Mouse (Mus musculus) forebrain, embryonic 16.5 days (tissue): ENCODE measurements around the gene Foxf2. TPM values are rescaled to one million over a fixed set of nuclear protein-coding genes. Genes with fewer than 3 reads are reported as not detected.

Source experiments
- ATAC-seq: fragments of 200-750 bp; cut with Nextera tagmentation; 2 replicates; pipeline ENCODE4 v1.8.0; 2017; ENCODE audit warnings: mild to moderate bottlenecking, moderate library complexity
- H3K27ac ChIP-seq: fragments of 300-500 bp; sonication (generic); 2 replicates; pipeline ENCODE4 v1.5.1; 2014; ENCODE audit warnings: low read length, control low read depth
- H3K27me3 ChIP-seq: fragments of 300-500 bp; sonication (generic); replicated peaks from 2 replicates; pipeline ENCODE4 v1.6.1; 2014; ENCODE audit warnings: low read length; ENCODE audit not compliant: control insufficient read depth, insufficient read depth
- H3K36me3 ChIP-seq: fragments of 300-500 bp; sonication (generic); 2 replicates; pipeline ENCODE4 v1.6.1; 2014; ENCODE audit not compliant: control insufficient read depth, insufficient read depth
- H3K4me1 ChIP-seq: fragments of 300-500 bp; sonication (generic); replicated peaks from 2 replicates; pipeline ENCODE4 v1.6.1; 2014; ENCODE audit warnings: low read length; ENCODE audit not compliant: control insufficient read depth, insufficient read depth
- H3K4me2 ChIP-seq: fragments of 300-500 bp; sonication (generic); 2 replicates; pipeline ENCODE4 v1.6.1; 2014; ENCODE audit warnings: mild to moderate bottlenecking, low read length, control low read depth
- H3K4me3 ChIP-seq: fragments of 300-500 bp; sonication (generic); replicated peaks from 2 replicates; pipeline ENCODE4 v1.5.1; 2014; ENCODE audit warnings: mild to moderate bottlenecking, low read length, control low read depth
- H3K9ac ChIP-seq: fragments of 300-500 bp; sonication (generic); replicated peaks from 2 replicates; pipeline ENCODE4 v1.6.1; 2014; ENCODE audit warnings: low read depth, low read length, control low read depth
- H3K9me3 ChIP-seq: fragments of 300-500 bp; sonication (generic); 2 replicates; pipeline ENCODE4 v1.6.1; 2016; ENCODE audit warnings: low read length; ENCODE audit not compliant: control insufficient read depth
- WGBS: fragments of 180-500 bp; shearing (Covaris S2); extraction: QIAGEN DNeasy Blood & Tissue Kit; methylation state at CpG from one replicate; pipeline ENCODE4 v1.1.7; 2014; 5-methylcytosine and 5-hydroxymethylcytosine counted together
- polyA plus RNA-seq: library from polyadenylated mRNA; unstranded; fragments of >200 nt; fragmentation: Nextera tagmentation; extraction: Ambion mirVana; gene quantifications from 2 replicates; pipeline ENCODE4 v1.2.1, GENCODE M21; 2015

The Foxf2 gene
- 4.3 and 5.0 TPM in 2 replicates for polyA plus RNA-seq

DNA sequence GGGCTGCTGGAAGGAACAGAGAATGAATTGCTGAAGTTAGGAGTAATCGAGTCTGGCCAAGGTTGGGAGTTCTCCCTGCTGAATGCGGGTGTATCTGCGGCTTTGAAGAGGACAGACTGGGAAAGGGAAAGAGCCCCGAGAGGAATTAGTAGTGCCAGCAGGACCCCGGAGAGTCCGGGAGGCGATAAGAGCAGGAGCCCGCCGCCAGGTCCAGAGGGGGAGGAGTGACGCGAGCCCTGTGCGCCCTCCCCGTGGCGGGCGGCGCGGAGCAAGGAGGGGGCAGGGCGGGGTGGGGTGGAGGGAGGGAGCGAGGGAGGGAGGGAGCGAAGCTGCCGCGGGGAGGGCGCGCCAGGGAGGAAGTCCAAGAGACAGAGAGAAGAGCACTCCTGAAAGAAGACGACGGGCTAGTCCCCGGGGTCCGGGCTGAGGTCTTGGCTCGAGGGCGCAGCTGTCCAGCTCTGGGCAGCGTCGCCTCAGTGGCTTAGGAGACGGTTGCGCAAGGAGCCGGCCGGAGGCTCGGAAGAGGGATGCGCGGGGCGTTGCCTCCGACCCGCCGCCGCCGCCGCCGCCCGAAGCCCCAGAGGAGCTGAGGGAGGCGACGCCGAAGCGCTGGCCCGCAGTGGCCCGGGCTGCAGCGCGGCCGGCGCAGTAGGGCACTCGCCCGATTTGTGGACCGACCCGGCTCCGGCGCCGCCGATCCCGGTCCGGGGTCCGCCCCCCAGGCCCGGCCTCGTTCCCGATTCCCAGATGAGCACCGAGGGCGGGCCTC, at the start of gene Foxf2:
Gene Foxf2 (plus strand): TSS at position 484 of the 769 bp plus-strand sequence.
- peak; percentile 41 for ATAC-seq
- WGBS, result under 1% methylated on average over 58 of the region's 74 CpGs
- peak within 1 kb of the TSS; percentile 50 for H3K9ac ChIP-seq
- peaks cover 90% of the 10 kb centered on the region for H3K27me3 ChIP-seq
- peaks cover 28% of the 10 kb centered on the region for H3K4me1 ChIP-seq
- H3K4me3 ChIP-seq, result peak within 1 kb of the TSS; percentile 49
- H3K4me2 ChIP-seq, result peak within 1 kb of the TSS; percentile 79
- H3K36me3 ChIP-seq, result no peaks in the 10 kb centered on the region
- H3K27ac ChIP-seq, result 0 out of 2 replicates have a peak within 1 kb of the TSS, but pooled peaks have one; percentile 11
- H3K9me3 ChIP-seq, result no peaks in the 10 kb centered on the region

DNA sequence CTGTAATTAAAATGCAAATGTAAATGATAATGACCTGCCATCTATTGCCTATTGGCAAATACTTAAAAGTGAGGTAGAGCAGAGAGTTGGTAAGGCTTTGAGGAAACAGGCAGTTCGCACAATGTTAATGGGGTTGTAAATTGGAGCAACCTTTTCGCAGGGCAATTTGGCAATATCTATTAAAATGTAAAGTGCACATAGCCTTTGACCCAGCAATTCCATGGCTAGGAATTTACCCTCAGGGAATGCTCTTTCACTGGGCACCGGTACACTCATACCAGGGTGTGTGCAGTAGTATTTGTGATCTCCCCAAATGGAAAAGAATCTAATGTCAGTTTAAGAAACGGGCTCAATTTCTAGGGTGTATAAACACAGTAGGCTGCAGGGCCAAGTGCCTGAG, 48.9 kb upstream of the Foxf2 start:
- no peaks in the 10 kb centered on the region; the same call in none of the 2 replicates for H3K4me1 ChIP-seq
- H3K4me2 ChIP-seq, result no peak overlapping the region
- no peak overlapping the region for H3K9ac ChIP-seq
- no peaks in the 10 kb centered on the region for H3K36me3 ChIP-seq
- no peaks in the 10 kb centered on the region; the same call in 1 of the 2 replicates for H3K27me3 ChIP-seq
- 64% methylated on average over 4 of the region's 4 CpGs for WGBS
- no peak overlapping the region for H3K4me3 ChIP-seq
- no peak overlapping the region for H3K27ac ChIP-seq
- H3K9me3 ChIP-seq, result no peaks in the 10 kb centered on the region
- no peak for ATAC-seq

GRCm38 (mm10) chr13:31577576-31577975, 48.0 kb upstream of the Foxf2 start:
- Histone ChIP-seq H3K36me3 (no peaks in the 10 kb centered on the region), H3K4me1 (no peaks in the 10 kb centered on the region; the same call in none of the 2 replicates), H3K4me2 (no peak overlapping the region), H3K9me3 (no peaks in the 10 kb centered on the region), H3K27me3 (no peaks in the 10 kb centered on the region; the same call in 1 of the 2 replicates), H3K4me3 (no peak overlapping the region), H3K27ac (no peak overlapping the region), H3K9ac (no peak overlapping the region)
- 37% methylated on average over 6 of the region's 6 CpGs for WGBS
- ATAC-seq, result no peak

- Histone ChIP-seq H3K4me3 (no peak overlapping the region), H3K27ac (no peak overlapping the region), H3K27me3 (no peaks in the 10 kb centered on the region; the same call in 1 of the 2 replicates), H3K36me3 (no peaks in the 10 kb centered on the region), H3K4me1 (no peaks in the 10 kb centered on the region; the same call in none of the 2 replicates), H3K9ac (no peak overlapping the region), H3K4me2 (no peak overlapping the region), H3K9me3 (no peaks in the 10 kb centered on the region)
- no peak; the same call in 1 of the 2 replicates for ATAC-seq
- WGBS, result 24% methylated on average over 10 of the region's 10 CpGs
These were observed 47.2 kb upstream of the Foxf2 start for GRCm38 (mm10) chr13:31578389-31578788.

DNA sequence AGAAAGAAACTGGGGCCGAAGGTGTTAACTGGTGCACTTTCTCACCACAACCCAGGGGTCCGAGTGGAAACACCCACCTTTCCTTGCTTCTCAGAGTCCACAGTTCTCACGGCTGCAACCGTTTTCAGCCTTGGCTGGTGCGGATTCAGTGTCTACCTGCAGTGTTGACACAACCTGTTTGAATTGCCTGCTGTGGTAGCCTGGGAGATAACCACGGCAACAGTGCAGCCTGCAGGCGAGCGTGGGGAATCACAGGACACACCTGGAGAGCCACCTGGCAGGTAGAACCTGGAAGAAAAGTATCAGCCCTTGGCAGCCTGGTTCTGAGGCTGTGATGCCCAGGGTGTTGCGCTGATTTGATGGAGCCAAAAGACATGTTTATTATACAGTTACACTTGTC, 45.8 kb upstream of the Foxf2 start:
- Histone ChIP-seq H3K4me2 (no peak overlapping the region), H3K27ac (no peak overlapping the region), H3K9ac (no peak overlapping the region), H3K9me3 (no peaks in the 10 kb centered on the region), H3K27me3 (no peaks in the 10 kb centered on the region; the same call in 1 of the 2 replicates), H3K4me1 (no peaks in the 10 kb centered on the region; the same call in none of the 2 replicates), H3K36me3 (no peaks in the 10 kb centered on the region), H3K4me3 (no peak overlapping the region)
- WGBS, result 67% methylated on average over 9 of the region's 9 CpGs
- no peak for ATAC-seq

GRCm38 (mm10) chr13:31587341-31587740, 38.3 kb upstream of the Foxf2 start:
- H3K36me3 ChIP-seq, result no peaks in the 10 kb centered on the region
- no peak overlapping the region for H3K9ac ChIP-seq
- H3K27ac ChIP-seq, result no peak overlapping the region
- H3K27me3 ChIP-seq, result no peaks in the 10 kb centered on the region
- no peaks in the 10 kb centered on the region for H3K9me3 ChIP-seq
- H3K4me1 ChIP-seq, result no peaks in the 10 kb centered on the region
- H3K4me3 ChIP-seq, result no peak overlapping the region
- no peak for ATAC-seq
- no peak overlapping the region for H3K4me2 ChIP-seq
- WGBS, result 76% methylated on average over 5 of the region's 5 CpGs

DNA sequence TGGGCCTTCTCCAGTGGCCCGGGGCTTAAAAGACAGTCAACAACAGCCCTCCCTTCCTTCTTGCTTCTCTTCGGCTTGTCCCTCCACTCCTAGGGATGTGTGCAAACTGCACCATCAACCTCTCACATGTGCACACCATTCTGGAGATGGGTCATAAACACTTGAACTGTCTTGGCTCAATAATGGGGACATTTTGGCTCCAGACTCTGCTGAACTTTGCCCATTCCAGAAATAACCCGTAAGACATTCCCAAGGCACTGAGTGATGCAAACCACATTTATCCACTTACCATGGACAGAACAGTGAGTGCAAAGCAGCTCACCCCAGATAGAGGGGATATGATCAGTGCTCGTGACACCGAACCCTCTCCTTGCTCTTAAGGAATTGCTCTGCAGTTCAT, 26.0 kb upstream of the Foxf2 start:
- no peak overlapping the region for H3K4me3 ChIP-seq
- no peak overlapping the region for H3K27ac ChIP-seq
- H3K9me3 ChIP-seq, result no peaks in the 10 kb centered on the region
- H3K4me1 ChIP-seq, result no peaks in the 10 kb centered on the region
- ATAC-seq, result no peak
- 88% methylated on average over 5 of the region's 5 CpGs for WGBS
- H3K36me3 ChIP-seq, result no peaks in the 10 kb centered on the region
- H3K27me3 ChIP-seq, result no peaks in the 10 kb centered on the region
- H3K9ac ChIP-seq, result no peak overlapping the region
- no peak overlapping the region for H3K4me2 ChIP-seq

DNA sequence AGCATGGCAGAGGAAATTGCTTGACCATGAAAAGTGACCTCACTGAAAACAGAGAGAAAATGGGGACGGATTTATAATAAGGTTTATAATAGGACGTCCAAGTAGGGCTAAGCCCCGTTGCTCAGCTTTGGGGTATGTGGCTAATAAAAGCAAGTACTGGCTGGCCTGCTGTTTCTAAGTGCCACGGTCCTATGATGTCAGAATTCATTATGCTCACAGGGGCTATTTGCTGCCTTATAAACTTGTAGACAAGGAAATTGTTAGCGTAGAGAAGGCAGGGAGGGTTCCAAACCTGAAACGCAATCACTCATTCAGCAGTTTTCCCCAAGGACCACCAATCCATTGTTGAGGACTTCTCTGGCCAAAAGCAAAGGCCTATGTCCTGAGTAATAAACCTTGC, 21.7 kb upstream of the Foxf2 start:
- ATAC-seq, result peak; percentile 55; the same call in 1 of the 2 replicates
- Histone ChIP-seq H3K9me3 (no peaks in the 10 kb centered on the region), H3K4me1 (no peaks in the 10 kb centered on the region), H3K4me2 (no peak overlapping the region), H3K36me3 (no peaks in the 10 kb centered on the region), H3K9ac (no peak overlapping the region), H3K27ac (no peak overlapping the region), H3K4me3 (no peak overlapping the region), H3K27me3 (no peaks in the 10 kb centered on the region)
- 29% methylated on average over 6 of the region's 6 CpGs for WGBS

GRCm38 (mm10) chr13:31614724-31615465, 10.7 kb upstream of the Foxf2 start:
- WGBS, result under 1% methylated on average over 38 of the region's 38 CpGs
- Histone ChIP-seq H3K4me2 (no peak overlapping the region), H3K4me1 (peaks cover 13% of the 10 kb centered on the region), H3K4me3 (no peak overlapping the region), H3K9me3 (no peaks in the 10 kb centered on the region), H3K27me3 (peaks cover 84% of the 10 kb centered on the region), H3K36me3 (no peaks in the 10 kb centered on the region), H3K9ac (no peak overlapping the region), H3K27ac (no peak overlapping the region)
- no peak for ATAC-seq
